Mouse (Mus musculus): ENCODE results near the gene Ctso. TPM values are rescaled to one million over a fixed set of nuclear protein-coding genes. Genes with fewer than 3 reads are reported as not detected.

The Ctso gene
- polyA plus RNA-seq, 1 experiment from 2014 or later: 15.8 TPM

DNA sequence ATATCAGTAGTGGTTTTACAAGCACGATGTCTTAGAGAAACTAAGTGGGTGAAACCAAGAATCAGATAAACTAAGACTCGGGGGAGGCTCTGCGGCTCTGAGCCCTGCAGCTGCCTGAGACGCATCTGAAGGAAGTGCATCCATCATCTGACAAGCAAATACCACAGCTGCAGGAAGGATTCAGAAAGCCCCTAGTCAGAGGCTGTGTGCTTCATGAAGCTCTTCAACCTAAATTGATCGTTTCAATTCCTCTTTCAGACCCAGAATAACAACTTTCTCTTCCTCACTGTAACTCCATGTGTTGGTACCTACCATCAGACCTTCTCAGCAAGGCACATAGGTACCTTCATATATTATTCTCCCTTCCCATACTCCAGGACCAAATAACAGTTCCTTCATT lies 6.5 kb upstream of the Ctso start:
- no peak overlapping the region for H3K4me3 ChIP-seq
- WGBS: 31% methylated on average over 5 of the region's 5 CpGs
- ATAC-seq (ENCODE audit: extremely low read depth, insufficient number of reproducible peaks, low FRiP score, low TSS enrichment): no peak

DNA sequence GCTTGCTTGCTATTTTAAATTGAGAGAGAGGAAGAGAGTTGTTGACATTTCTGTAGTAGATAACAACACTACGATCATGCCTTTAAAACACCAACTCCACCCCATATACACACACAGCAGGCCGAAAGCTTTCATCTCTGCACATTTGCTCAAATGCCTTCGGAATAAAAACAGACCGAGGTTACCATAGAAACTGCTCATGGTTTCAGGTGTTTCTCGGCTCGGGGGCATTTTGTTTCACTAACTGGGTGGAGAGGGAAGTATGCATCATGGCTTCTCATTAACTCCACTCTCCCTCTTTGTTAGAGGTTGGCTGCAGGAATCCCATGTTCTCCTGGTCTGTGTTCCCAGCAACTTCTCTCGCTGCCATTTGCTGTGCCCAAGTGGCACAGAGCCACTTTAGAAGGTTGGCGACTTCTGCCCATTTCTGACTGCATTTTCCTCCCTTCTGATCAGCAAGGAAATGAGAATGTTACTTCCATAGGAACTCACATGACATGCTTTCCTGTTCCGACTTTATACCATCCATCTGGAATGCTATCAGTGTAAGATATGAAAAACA lies 5.6 kb upstream of the Ctso start:
- Histone ChIP-seq H3K27me3 (replicated peaks) (no peaks in the 10 kb centered on the region), H3K36me3 (no peaks in the 10 kb centered on the region), H3K4me1 (peaks cover 10% of the 10 kb centered on the region; the same call in 1 of the 2 replicates), H3K27ac (replicated peaks) (no peak overlapping the region), H3K4me2 (no peak overlapping the region), H3K9me3 (no peaks in the 10 kb centered on the region), H3K4me3 (no peak overlapping the region), H3K9ac (no peak overlapping the region)
- 53% methylated on average over 9 of the region's 9 CpGs for WGBS
- ATAC-seq (ENCODE audit: extremely low read depth, insufficient number of reproducible peaks, low FRiP score, low TSS enrichment): no peak

More for the DNA sequence above, 6.5 kb upstream of the Ctso start:
- H3K9me3 ChIP-seq: no peaks in the 10 kb centered on the region
- H3K27ac ChIP-seq (replicated peaks): no peak overlapping the region
- H3K4me1 ChIP-seq: peaks cover 10% of the 10 kb centered on the region; the same call in 1 of the 2 replicates
- no peak overlapping the region for H3K9ac ChIP-seq
- no peak overlapping the region for H3K4me2 ChIP-seq
- no peaks in the 10 kb centered on the region for H3K36me3 ChIP-seq
- H3K27me3 ChIP-seq (replicated peaks): no peaks in the 10 kb centered on the region

- H3K27ac ChIP-seq (replicated peaks): no peak overlapping the region
- 47% methylated on average over 1 of the region's 1 CpGs for WGBS
- peaks cover 16% of the 10 kb centered on the region for H3K4me1 ChIP-seq
- ATAC-seq (ENCODE audit: extremely low read depth, insufficient number of reproducible peaks, low FRiP score, low TSS enrichment): no peak
- no peaks in the 10 kb centered on the region for H3K9me3 ChIP-seq
- no peak overlapping the region for H3K9ac ChIP-seq
- H3K36me3 ChIP-seq: no peaks in the 10 kb centered on the region
- H3K27me3 ChIP-seq (replicated peaks): no peaks in the 10 kb centered on the region
- no peak overlapping the region for H3K4me2 ChIP-seq
- no peak overlapping the region for H3K4me3 ChIP-seq
Observed at GRCm38 (mm10) chr3:81929073-81929472, 3.3 kb upstream of the Ctso start.

GRCm38 (mm10) chr3:81931695-81932094 lies 706 bp upstream of the Ctso start:
- no peaks in the 10 kb centered on the region for H3K27me3 ChIP-seq (replicated peaks)
- no peaks in the 10 kb centered on the region for H3K36me3 ChIP-seq
- no peak overlapping the region for H3K4me3 ChIP-seq
- no peak for ATAC-seq (ENCODE audit: extremely low read depth, insufficient number of reproducible peaks, low FRiP score, low TSS enrichment)
- H3K27ac ChIP-seq (replicated peaks): no peak overlapping the region
- H3K9ac ChIP-seq: no peak overlapping the region
- H3K4me1 ChIP-seq: peaks cover 24% of the 10 kb centered on the region
- no peak overlapping the region for H3K4me2 ChIP-seq
- no peaks in the 10 kb centered on the region for H3K9me3 ChIP-seq
- 68% methylated on average over 3 of the region's 3 CpGs for WGBS

- Histone ChIP-seq H3K4me3 (peak overlapping the region; percentile 91), H3K4me2 (peak overlapping the region; percentile 59), H3K4me1 (peaks cover 24% of the 10 kb centered on the region)
Observed at GRCm38 (mm10) chr3:81933348-81933747, 947 bp downstream of the Ctso start.

DNA sequence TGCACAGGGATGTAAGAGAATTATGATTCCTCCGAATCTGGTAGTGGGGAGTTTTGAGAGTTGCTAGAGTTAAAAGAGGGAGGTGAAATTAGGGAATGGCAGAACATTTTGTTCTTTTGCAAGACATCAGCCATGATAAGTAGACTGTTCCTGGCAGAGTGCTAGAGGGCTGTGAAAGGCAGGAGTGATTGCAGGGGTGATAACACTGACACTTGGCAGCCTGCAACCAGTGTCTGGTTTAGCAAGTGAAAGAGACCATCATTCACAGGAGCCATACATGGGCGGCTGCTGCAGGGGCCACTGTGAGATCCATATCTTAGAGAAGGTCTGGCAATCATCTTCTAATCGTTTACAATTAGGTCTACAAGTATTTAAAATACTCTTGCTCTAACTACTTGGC lies 6.5 kb downstream of the Ctso start:
- Histone ChIP-seq H3K9me3 (0 out of 2 replicates have a peak, but pooled peaks cover 3% of the 10 kb centered on the region), H3K9ac (no peak overlapping the region), H3K36me3 (0 out of 2 replicates have a peak, but pooled peaks cover 8% of the 10 kb centered on the region), H3K4me1 (peaks cover 16% of the 10 kb centered on the region), H3K27me3 (replicated peaks) (no peaks in the 10 kb centered on the region), H3K27ac (replicated peaks) (no peak overlapping the region), H3K4me2 (no peak overlapping the region), H3K4me3 (no peak overlapping the region)
- 27% methylated on average over 3 of the region's 3 CpGs for WGBS
- ATAC-seq (ENCODE audit: extremely low read depth, insufficient number of reproducible peaks, low FRiP score, low TSS enrichment): no peak

More at GRCm38 (mm10) chr3:81933348-81933747, 947 bp downstream of the Ctso start:
- Histone ChIP-seq H3K36me3 (no peaks in the 10 kb centered on the region), H3K27ac (replicated peaks) (no peak overlapping the region), H3K27me3 (replicated peaks) (no peaks in the 10 kb centered on the region), H3K9me3 (no peaks in the 10 kb centered on the region), H3K9ac (no peak overlapping the region)
- no peak for ATAC-seq (ENCODE audit: extremely low read depth, insufficient number of reproducible peaks, low FRiP score, low TSS enrichment)
- 72% methylated on average over 4 of the region's 4 CpGs for WGBS

GRCm38 (mm10) chr3:81942341-81942740 lies 9.9 kb downstream of the Ctso start:
- Histone ChIP-seq H3K4me3 (no peak overlapping the region), H3K9ac (no peak overlapping the region), H3K36me3 (peaks cover 16% of the 10 kb centered on the region; the same call in 1 of the 2 replicates), H3K9me3 (0 out of 2 replicates have a peak, but pooled peaks cover 3% of the 10 kb centered on the region), H3K4me1 (peaks cover 6% of the 10 kb centered on the region), H3K4me2 (no peak overlapping the region), H3K27me3 (replicated peaks) (no peaks in the 10 kb centered on the region), H3K27ac (replicated peaks) (no peak overlapping the region)
- WGBS: 75% methylated on average over 3 of the region's 3 CpGs
- ATAC-seq (ENCODE audit: extremely low read depth, insufficient number of reproducible peaks, low FRiP score, low TSS enrichment): no peak

DNA sequence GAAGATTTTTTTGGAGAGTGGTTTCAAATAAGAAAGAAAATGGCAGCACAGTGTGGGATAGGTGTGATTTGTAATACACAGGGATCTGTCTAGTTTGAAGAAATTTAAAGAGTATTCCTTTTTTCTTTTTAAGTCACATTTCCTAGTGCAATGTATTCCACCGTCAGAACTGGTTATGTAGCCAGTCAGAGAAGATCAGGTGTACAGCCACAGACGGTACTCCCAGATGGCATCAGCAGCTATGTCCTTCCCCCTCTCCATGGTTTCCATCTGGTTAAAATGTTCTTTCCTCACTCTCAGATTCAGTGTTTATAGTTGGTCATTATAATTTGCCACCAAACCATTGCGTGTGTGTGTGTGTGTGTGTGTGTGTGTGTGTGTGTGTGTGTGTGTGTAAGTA lies 10.7 kb downstream of the Ctso start:
- Histone ChIP-seq H3K4me1 (peaks cover 6% of the 10 kb centered on the region), H3K27me3 (replicated peaks) (no peaks in the 10 kb centered on the region), H3K27ac (replicated peaks) (no peak overlapping the region), H3K9me3 (0 out of 2 replicates have a peak, but pooled peaks cover 3% of the 10 kb centered on the region), H3K36me3 (peaks cover 16% of the 10 kb centered on the region; the same call in 1 of the 2 replicates), H3K9ac (no peak overlapping the region), H3K4me3 (no peak overlapping the region), H3K4me2 (no peak overlapping the region)
- ATAC-seq (ENCODE audit: extremely low read depth, insufficient number of reproducible peaks, low FRiP score, low TSS enrichment): no peak
- 81% methylated on average over 3 of the region's 3 CpGs for WGBS

GRCm38 (mm10) chr3:81944851-81945393 lies 12.5 kb downstream of the Ctso start:
- Histone ChIP-seq H3K4me2 (no peak overlapping the region), H3K27ac (replicated peaks) (no peak overlapping the region), H3K4me3 (no peak overlapping the region), H3K9me3 (0 out of 2 replicates have a peak, but pooled peaks cover 3% of the 10 kb centered on the region), H3K36me3 (peaks cover 16% of the 10 kb centered on the region; the same call in 1 of the 2 replicates), H3K9ac (no peak overlapping the region), H3K4me1 (no peaks in the 10 kb centered on the region), H3K27me3 (replicated peaks) (no peaks in the 10 kb centered on the region)
- WGBS: 86% methylated on average over 7 of the region's 7 CpGs
- no peak for ATAC-seq (ENCODE audit: extremely low read depth, insufficient number of reproducible peaks, low FRiP score, low TSS enrichment)

GRCm38 (mm10) chr3:81949048-81949447 lies 16.6 kb downstream of the Ctso start:
- no peak for ATAC-seq (ENCODE audit: extremely low read depth, insufficient number of reproducible peaks, low FRiP score, low TSS enrichment)
- WGBS: 52% methylated on average over 1 of the region's 1 CpGs

GRCm38 (mm10) chr3:81951785-81952184 lies 19.4 kb downstream of the Ctso start:
- 71% methylated on average over 2 of the region's 2 CpGs for WGBS

More at GRCm38 (mm10) chr3:81949048-81949447, 16.6 kb downstream of the Ctso start:
- Histone ChIP-seq H3K4me1 (no peaks in the 10 kb centered on the region), H3K9me3 (no peaks in the 10 kb centered on the region), H3K9ac (no peak overlapping the region), H3K4me3 (no peak overlapping the region), H3K36me3 (peaks cover 8% of the 10 kb centered on the region; the same call in 1 of the 2 replicates), H3K27ac (replicated peaks) (no peak overlapping the region), H3K4me2 (no peak overlapping the region), H3K27me3 (replicated peaks) (no peaks in the 10 kb centered on the region)

GRCm38 (mm10) chr3:81957484-81957883 lies 25.1 kb downstream of the Ctso start:
- no peak overlapping the region for H3K27ac ChIP-seq (replicated peaks)
- H3K36me3 ChIP-seq: 0 out of 2 replicates have a peak, but pooled peaks cover 4% of the 10 kb centered on the region
- WGBS: 86% methylated on average over 5 of the region's 5 CpGs
- no peaks in the 10 kb centered on the region for H3K9me3 ChIP-seq
- no peak for ATAC-seq (ENCODE audit: extremely low read depth, insufficient number of reproducible peaks, low FRiP score, low TSS enrichment)
- no peak overlapping the region for H3K4me2 ChIP-seq
- H3K4me1 ChIP-seq: no peaks in the 10 kb centered on the region
- no peak overlapping the region for H3K9ac ChIP-seq
- H3K27me3 ChIP-seq (replicated peaks): no peaks in the 10 kb centered on the region
- no peak overlapping the region for H3K4me3 ChIP-seq

More at GRCm38 (mm10) chr3:81951785-81952184, 19.4 kb downstream of the Ctso start:
- Histone ChIP-seq H3K27me3 (replicated peaks) (no peaks in the 10 kb centered on the region), H3K9me3 (no peaks in the 10 kb centered on the region), H3K4me2 (no peak overlapping the region), H3K27ac (replicated peaks) (no peak overlapping the region), H3K4me3 (no peak overlapping the region), H3K4me1 (no peaks in the 10 kb centered on the region), H3K36me3 (0 out of 2 replicates have a peak, but pooled peaks cover 4% of the 10 kb centered on the region), H3K9ac (no peak overlapping the region)
- no peak for ATAC-seq (ENCODE audit: extremely low read depth, insufficient number of reproducible peaks, low FRiP score, low TSS enrichment)
